ENCODE assay signal across 8 mouse cellular contexts in the genomic region with DNA sequence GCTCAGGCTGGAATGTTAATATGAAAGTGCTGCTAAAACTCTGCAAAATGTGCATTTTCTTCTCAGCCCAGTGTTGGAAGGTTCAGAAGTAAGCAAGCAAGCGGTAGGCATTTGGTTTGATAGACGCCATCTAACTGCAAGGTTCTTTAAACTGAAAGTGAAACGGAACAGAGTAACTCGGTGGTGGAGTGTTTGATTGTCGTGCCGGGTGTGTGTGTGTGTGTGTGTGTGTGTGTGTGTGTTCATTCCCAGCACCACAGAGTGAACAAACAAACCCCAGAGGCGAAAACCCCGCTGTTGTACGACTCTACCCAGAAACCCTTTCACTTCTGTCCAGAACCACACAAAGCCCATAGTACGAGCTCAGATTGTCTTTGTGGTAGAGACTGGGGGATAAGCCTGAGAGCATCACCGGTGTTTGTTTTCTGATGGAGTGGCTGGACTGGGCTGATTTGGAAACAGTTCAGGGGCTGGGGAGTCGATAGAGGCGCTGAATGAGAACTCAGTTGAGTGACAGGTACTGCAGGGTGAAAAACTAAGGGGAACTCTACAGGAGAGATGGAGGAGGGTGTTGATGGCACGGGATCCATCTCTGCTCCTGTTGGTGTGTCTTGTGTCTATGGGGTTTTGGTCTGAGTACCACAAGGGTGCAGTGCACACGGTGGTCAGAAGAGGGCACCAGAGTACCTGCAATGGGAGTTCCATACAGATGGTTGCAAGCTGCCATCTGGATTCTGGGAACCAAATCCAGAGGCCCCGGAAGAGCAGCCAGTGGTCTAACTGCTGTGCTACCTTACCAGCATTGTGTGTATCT. TPM values are rescaled to one million over a fixed set of nuclear protein-coding genes. Genes with fewer than 3 reads are reported as not detected.
DNase-seq lines count a peak whose midpoint lies in the region; ATAC-seq lines count a peak whose summit lies in the region.

No protein-coding gene starts in this region.

- peak overlapping the region; percentile 29 to 67 for H3K27ac ChIP-seq in heart, embryonic 14.5 days (replicated peaks in 1 of 2; ENCODE audit: control insufficient read depth in 1 of 2, insufficient read depth in 1 of 2, low read depth in 2 of 2, low read length in 2 of 2)
- H3K27ac ChIP-seq in liver, embryonic 13.5 days, result peak overlapping the region; percentile 75
- H3K27ac ChIP-seq in stomach, embryonic 16.5 days (ENCODE audit: low read length), result peak overlapping the region; percentile 75

- 0 out of 2 replicates have a peak, but pooled peaks cover 4% of the 10 kb centered on the region for H3K9me3 ChIP-seq in heart, embryonic 14.5 days (ENCODE audit: control insufficient read depth, low read length)
- no peaks in the 10 kb centered on the region for H3K9me3 ChIP-seq in liver, embryonic 13.5 days (replicated peaks)
- 0 out of 2 replicates have a peak, but pooled peaks cover 2% of the 10 kb centered on the region for H3K9me3 ChIP-seq in stomach, embryonic 16.5 days (replicated peaks; ENCODE audit: control insufficient read depth, low read length)

- H3K9ac ChIP-seq in heart, embryonic 14.5 days (ENCODE audit: low read length), result peak overlapping the region; percentile 81
- peak overlapping the region; percentile 79 for H3K9ac ChIP-seq in liver, embryonic 13.5 days
- peak overlapping the region; percentile 84 for H3K9ac ChIP-seq in stomach, embryonic 16.5 days (ENCODE audit: low read length)

- H3K36me3 ChIP-seq in heart, embryonic 14.5 days (ENCODE audit: control insufficient read depth, insufficient read depth, low read length), result peaks cover 20% of the 10 kb centered on the region
- H3K36me3 ChIP-seq in liver, embryonic 13.5 days, result peaks cover 29% of the 10 kb centered on the region
- peaks cover 15% of the 10 kb centered on the region; the same call in 1 of the 2 replicates for H3K36me3 ChIP-seq in stomach, embryonic 16.5 days (ENCODE audit: control insufficient read depth, insufficient read depth, low read length)

- no peaks in the 10 kb centered on the region for H3K27me3 ChIP-seq in heart, embryonic 14.5 days (ENCODE audit: control insufficient read depth, insufficient read depth, low read length)
- no peaks in the 10 kb centered on the region for H3K27me3 ChIP-seq in liver, embryonic 13.5 days
- H3K27me3 ChIP-seq in stomach, embryonic 16.5 days (ENCODE audit: control insufficient read depth, insufficient read depth, low read length), result no peaks in the 10 kb centered on the region

- DNase-seq in CD4-positive helper T cell, adult 2 months (ENCODE audit: low read depth, low spot score), result peak; percentile 90
- DNase-seq in brain, embryonic 18.5 days (ENCODE audit: low read depth, low spot score), result peak; percentile 54
- DNase-seq in kidney, postnatal 14 days, result peak; percentile 91
- DNase-seq in liver, embryonic 13.5 days, result peak; percentile 81
- peak; percentile 88 for DNase-seq in neural tube, embryonic 10.5 days (ENCODE audit: extremely low spot score, low spot score)

- WGBS in heart, embryonic 14.5 days, result 10% methylated on average over 16 of the region's 16 CpGs
- WGBS in liver, embryonic 13.5 days (ENCODE audit: insufficient replicate concordance), result 4% methylated on average over 16 of the region's 16 CpGs
- 5% methylated on average over 16 of the region's 16 CpGs for WGBS in stomach, embryonic 16.5 days

- H3K4me1 ChIP-seq in heart, embryonic 14.5 days (ENCODE audit: control insufficient read depth in 2 of 2, insufficient read depth in 2 of 2, low read length in 2 of 2), result peaks cover 5 to 9% of the 10 kb centered on the region in 2 experiments; a peak in 3 of 4 replicates
- peaks cover 15% of the 10 kb centered on the region for H3K4me1 ChIP-seq in liver, embryonic 13.5 days (replicated peaks)
- H3K4me1 ChIP-seq in stomach, embryonic 16.5 days (ENCODE audit: control insufficient read depth, insufficient read depth, low read length), result peaks cover 5% of the 10 kb centered on the region; the same call in 1 of the 2 replicates

- H3K4me3 ChIP-seq in heart, embryonic 14.5 days (ENCODE audit: control insufficient read depth in 1 of 2, insufficient read depth in 1 of 2, low read depth in 1 of 2, low read length in 2 of 2), result peak overlapping the region; percentile 58 to 91
- peak overlapping the region; percentile 83 for H3K4me3 ChIP-seq in liver, embryonic 13.5 days (replicated peaks)
- peak overlapping the region; percentile 87 for H3K4me3 ChIP-seq in stomach, embryonic 16.5 days (replicated peaks; ENCODE audit: low read length)

- H3K4me2 ChIP-seq in heart, embryonic 14.5 days (ENCODE audit: low read length), result peak overlapping the region; percentile 96
- H3K4me2 ChIP-seq in liver, embryonic 13.5 days, result peak overlapping the region; percentile 96
- H3K4me2 ChIP-seq in stomach, embryonic 16.5 days (ENCODE audit: low read depth, low read length), result peak overlapping the region; percentile 88

- ATAC-seq in erythroid progenitor cell, adult 5-6 weeks (replicated peaks; ENCODE audit: low FRiP score, poor library complexity, severe bottlenecking), result peak; percentile 79
- ATAC-seq in heart, embryonic 14.5 days (ENCODE audit: insufficient number of reproducible peaks, insufficient read depth, low FRiP score, low read depth), result no peak
- peak; percentile 63 for ATAC-seq in liver, embryonic 13.5 days (ENCODE audit: low read depth)
- ATAC-seq in stomach, embryonic 16.5 days (ENCODE audit: insufficient read depth, low FRiP score), result peak; percentile 67; the same call in 1 of the 2 replicates

RNA-seq across cellular contexts. Expression of a gene that starts 0.9 kb away (rescaled TPM):
- total RNA-seq in erythroid progenitor cell, adult 5-6 weeks (2015; ENCODE audit: low replicate concordance), result 20.5 and 37.8 TPM in 2 replicates
- 13.5 and 18.4 TPM in 2 replicates for total RNA-seq in erythroid progenitor cell, adult 5-6 weeks (2017; ENCODE audit: low replicate concordance)
- 31.7 and 38.2 TPM in 2 replicates for polyA plus RNA-seq in heart, embryonic 14.5 days (2014; fragmentation: Nextera tagmentation; extraction: Ambion mirVana)
- 21.8 and 26.3 TPM in 2 replicates for polyA plus RNA-seq in liver, embryonic 13.5 days (2015; fragmentation: Nextera tagmentation; extraction: Ambion mirVana)
- polyA plus RNA-seq in stomach, embryonic 16.5 days (2015; fragmentation: Nextera tagmentation; extraction: Ambion mirVana), result 36.8 and 41.7 TPM in 2 replicates

RNA-seq across cellular contexts. Expression of a gene that starts 29.9 kb away (rescaled TPM):
- total RNA-seq in erythroid progenitor cell, adult 5-6 weeks (2015; ENCODE audit: low replicate concordance), result 32.4 and 38.1 TPM in 2 replicates
- 21.2 and 38.1 TPM in 2 replicates for total RNA-seq in erythroid progenitor cell, adult 5-6 weeks (2017; ENCODE audit: low replicate concordance)
- 23.7 and 26.4 TPM in 2 replicates for polyA plus RNA-seq in heart, embryonic 14.5 days (2014; fragmentation: Nextera tagmentation; extraction: Ambion mirVana)
- polyA plus RNA-seq in liver, embryonic 13.5 days (2015; fragmentation: Nextera tagmentation; extraction: Ambion mirVana), result 12.5 and 15.3 TPM in 2 replicates
- 20.2 and 21.7 TPM in 2 replicates for polyA plus RNA-seq in stomach, embryonic 16.5 days (2015; fragmentation: Nextera tagmentation; extraction: Ambion mirVana)

RNA-seq across cellular contexts. Expression of a gene that starts 44.9 kb away (rescaled TPM):
- 0.36 and 0.84 TPM in 2 replicates for total RNA-seq in erythroid progenitor cell, adult 5-6 weeks (2015; ENCODE audit: low replicate concordance)
- not detected in 2 replicates for total RNA-seq in erythroid progenitor cell, adult 5-6 weeks (2017; ENCODE audit: low replicate concordance)
- polyA plus RNA-seq in heart, embryonic 14.5 days (2014; fragmentation: Nextera tagmentation; extraction: Ambion mirVana), result 6.9 and 7.0 TPM in 2 replicates
- polyA plus RNA-seq in liver, embryonic 13.5 days (2015; fragmentation: Nextera tagmentation; extraction: Ambion mirVana), result 0.79 and 0.91 TPM in 2 replicates
- 2.8 and 2.9 TPM in 2 replicates for polyA plus RNA-seq in stomach, embryonic 16.5 days (2015; fragmentation: Nextera tagmentation; extraction: Ambion mirVana)

RNA-seq across cellular contexts. Expression of a gene that starts 57.1 kb away (rescaled TPM):
- total RNA-seq in erythroid progenitor cell, adult 5-6 weeks (2015; ENCODE audit: low replicate concordance), result 35.0 and 39.4 TPM in 2 replicates
- 19.4 and 32.5 TPM in 2 replicates for total RNA-seq in erythroid progenitor cell, adult 5-6 weeks (2017; ENCODE audit: low replicate concordance)
- 66.6 and 67.2 TPM in 2 replicates for polyA plus RNA-seq in heart, embryonic 14.5 days (2014; fragmentation: Nextera tagmentation; extraction: Ambion mirVana)
- polyA plus RNA-seq in liver, embryonic 13.5 days (2015; fragmentation: Nextera tagmentation; extraction: Ambion mirVana), result 46.0 and 57.4 TPM in 2 replicates
- polyA plus RNA-seq in stomach, embryonic 16.5 days (2015; fragmentation: Nextera tagmentation; extraction: Ambion mirVana), result 73.7 and 80.1 TPM in 2 replicates
